Mouse (Mus musculus) urinary bladder, postnatal 10 days (tissue): ENCODE measurements around the gene Gimap5.

Experiments used
- DNase-seq: peaks from one replicate; pipeline ENCODE4 v3.0.0; 2022; ENCODE audit warnings: low spot score

Gene Gimap5

GRCm38 (mm10) chr6:48745959-48746889, at the start of gene Gimap5:
Gene Gimap5 (plus strand): TSS chr6:48746197.
- no peak for DNase-seq

GRCm38 (mm10) chr6:48696830-48697554, 49.0 kb upstream of the Gimap5 start:
- no peak for DNase-seq

GRCm38 (mm10) chr6:48697555-48697930, 48.5 kb upstream of the Gimap5 start:
- no peak for DNase-seq

- no peak for DNase-seq
Measured at GRCm38 (mm10) chr6:48698066-48698856, 47.7 kb upstream of the Gimap5 start.

GRCm38 (mm10) chr6:48698888-48699287, 47.1 kb upstream of the Gimap5 start:
- no peak for DNase-seq

GRCm38 (mm10) chr6:48700251-48701075, 45.5 kb upstream of the Gimap5 start:
- no peak for DNase-seq

GRCm38 (mm10) chr6:48702146-48702545, 43.9 kb upstream of the Gimap5 start:
- DNase-seq, result no peak

GRCm38 (mm10) chr6:48702601-48703000, 43.4 kb upstream of the Gimap5 start:
- DNase-seq, result no peak

GRCm38 (mm10) chr6:48704146-48704545, 41.9 kb upstream of the Gimap5 start:
- DNase-seq, result no peak

- DNase-seq, result no peak
Measured at GRCm38 (mm10) chr6:48706130-48706529, 39.9 kb upstream of the Gimap5 start.

- no peak for DNase-seq
Measured at GRCm38 (mm10) chr6:48718455-48718854, 27.5 kb upstream of the Gimap5 start, which contains the start of the genes Gm28053 and Gimap7. Gene Gm28053 (plus strand): TSS chr6:48718607. Gene Gimap7 (plus strand): TSS chr6:48718621.

- DNase-seq, result no peak
Measured at GRCm38 (mm10) chr6:48720326-48720725, 25.7 kb upstream of the Gimap5 start.

GRCm38 (mm10) chr6:48723468-48723867, 22.5 kb upstream of the Gimap5 start:
- no peak for DNase-seq

- DNase-seq, result no peak
Measured at GRCm38 (mm10) chr6:48725476-48725875, 20.5 kb upstream of the Gimap5 start.

- DNase-seq, result no peak
Measured at GRCm38 (mm10) chr6:48727761-48728160, 18.2 kb upstream of the Gimap5 start.

GRCm38 (mm10) chr6:48732864-48733304, 13.1 kb upstream of the Gimap5 start:
- no peak for DNase-seq

GRCm38 (mm10) chr6:48733660-48734059, 12.3 kb upstream of the Gimap5 start:
- no peak for DNase-seq

- no peak for DNase-seq
Measured at GRCm38 (mm10) chr6:48737053-48737452, 8.9 kb upstream of the Gimap5 start.

- DNase-seq, result no peak
Measured at GRCm38 (mm10) chr6:48737688-48738087, 8.3 kb upstream of the Gimap5 start.

GRCm38 (mm10) chr6:48738961-48739779, 6.8 kb upstream of the Gimap5 start, which contains the start of gene Gimap1:
Gene Gimap1 (plus strand): TSS chr6:48739054.
- no peak for DNase-seq
